Mouse (Mus musculus) cerebellum, adult 2 months (tissue): ENCODE data around the gene Ubtd2.

Experiments
- CTCF ChIP-seq: fragments of 200-500 bp; IDR thresholded peaks from 2 replicates; pipeline ENCODE4 v1.5.1; 2011; ENCODE audit warnings: low read depth, mild to moderate bottlenecking, control low read depth, low read length, moderate library complexity, borderline replicate concordance; ENCODE audit not compliant: insufficient read depth
- POLR2A ChIP-seq: fragments of 200-500 bp; IDR thresholded peaks from 2 replicates; pipeline ENCODE4 v1.6.1; 2011; ENCODE audit warnings: low read length, control low read depth, borderline replicate concordance; ENCODE audit not compliant: insufficient read depth

DNA sequence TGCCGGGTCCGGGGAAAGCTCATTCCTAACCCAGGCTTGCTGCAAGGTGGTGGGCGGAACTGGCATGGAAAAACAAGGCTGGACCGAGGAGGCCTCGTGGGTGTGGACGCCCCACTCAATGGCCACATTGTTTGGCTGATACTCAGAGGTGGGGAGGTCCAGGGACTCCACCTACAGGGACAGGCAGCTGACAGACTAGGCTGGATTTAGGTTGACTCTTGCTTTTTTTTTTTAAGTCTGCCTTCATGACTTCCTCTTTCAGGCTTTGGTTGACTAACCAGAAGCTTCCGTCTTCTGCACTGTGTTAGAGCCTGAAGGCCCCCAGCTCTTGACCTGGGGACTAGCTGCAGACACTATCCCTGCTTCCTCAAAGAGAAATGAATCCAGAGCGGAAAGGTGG lies 109.9 kb downstream of the Ubtd2 start:
- TF ChIP-seq POLR2A (no peak), CTCF (no peak)
